Mouse (Mus musculus) embryo, embryonic 11 days (tissue): ENCODE results near the gene Ankzf1.
A peak's percentile ranks its signal among the peaks of the same experiment; 100 is the strongest.

Experiments
- DNase-seq: peaks from one replicate; pipeline ENCODE4 v3.0.0-alpha.2; 2015

Gene Ankzf1

DNA sequence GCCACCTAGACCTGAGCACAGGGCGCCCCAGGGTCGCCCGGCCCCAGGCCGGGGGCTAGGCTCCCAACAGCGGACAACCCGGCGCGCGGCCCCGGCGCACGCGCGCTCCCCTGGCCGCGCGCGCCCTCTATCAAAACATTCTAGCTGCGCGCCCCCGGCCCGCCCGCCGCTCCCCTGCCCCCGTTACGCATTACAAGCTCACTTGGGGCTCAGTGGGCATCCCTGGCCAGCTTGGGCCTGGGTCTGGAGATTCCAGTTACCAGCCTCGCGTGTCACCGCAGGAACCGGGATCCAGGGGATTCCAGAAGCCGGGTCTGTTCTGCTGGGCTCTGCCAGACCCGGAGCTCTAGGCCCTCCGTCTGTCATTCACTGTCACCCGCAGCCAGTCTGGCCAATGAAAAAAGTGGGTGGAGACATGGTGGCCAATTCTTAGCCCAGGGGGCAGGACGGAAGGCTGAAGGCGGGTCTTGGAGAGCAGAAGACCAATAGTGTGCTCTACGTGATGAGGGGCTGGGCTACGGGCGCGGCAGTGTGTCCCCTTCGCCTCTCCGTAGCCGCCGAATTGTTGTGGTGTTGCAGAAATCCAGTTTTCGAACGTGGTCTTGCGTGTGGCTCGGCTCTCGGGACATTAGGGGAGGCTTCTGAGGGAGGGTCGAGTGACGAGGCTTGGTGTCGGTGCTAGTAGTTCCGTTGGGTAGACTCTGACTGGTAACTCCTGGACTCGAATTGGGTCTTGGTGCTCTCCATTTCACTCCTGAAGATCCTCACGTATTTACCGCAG is at the start of gene Ankzf1, which contains the start of gene Atg9a:
TSS of gene Ankzf1 (plus strand) at position 530 of the 781 bp plus-strand sequence.
TSS of gene Atg9a (minus strand) at position 575 of the 781 bp plus-strand sequence.
- peak; percentile 96 for DNase-seq

- peak; percentile 97 for DNase-seq
Observed at GRCm38 (mm10) chr1:75142301-75143261, 49.4 kb upstream of the Ankzf1 start, which contains the start of the genes Cnppd1 and Retreg2. Cnppd1 (minus strand) TSS chr1:75142711. Retreg2 (plus strand) TSS chr1:75142778.

DNA sequence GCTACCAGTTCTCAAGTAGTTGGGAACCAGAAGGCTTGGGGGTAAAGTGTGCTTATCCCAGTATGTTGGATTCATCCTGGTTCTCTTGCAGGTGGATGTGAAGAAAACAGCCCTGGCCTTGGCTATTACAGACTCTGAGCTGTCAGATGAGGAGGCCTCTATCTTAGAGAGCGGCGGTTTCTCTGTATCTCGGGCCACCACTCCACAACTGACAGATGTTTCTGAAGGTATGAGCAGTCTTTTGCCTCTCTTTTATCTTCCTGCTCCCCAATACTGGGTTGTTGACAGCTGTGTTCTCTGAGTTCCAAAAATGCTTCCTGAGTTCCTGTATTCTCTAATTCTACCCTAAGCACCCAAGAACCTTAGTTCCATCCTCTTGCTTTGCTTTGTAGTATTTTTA is 46.4 kb upstream of the Ankzf1 start:
- no peak for DNase-seq

DNA sequence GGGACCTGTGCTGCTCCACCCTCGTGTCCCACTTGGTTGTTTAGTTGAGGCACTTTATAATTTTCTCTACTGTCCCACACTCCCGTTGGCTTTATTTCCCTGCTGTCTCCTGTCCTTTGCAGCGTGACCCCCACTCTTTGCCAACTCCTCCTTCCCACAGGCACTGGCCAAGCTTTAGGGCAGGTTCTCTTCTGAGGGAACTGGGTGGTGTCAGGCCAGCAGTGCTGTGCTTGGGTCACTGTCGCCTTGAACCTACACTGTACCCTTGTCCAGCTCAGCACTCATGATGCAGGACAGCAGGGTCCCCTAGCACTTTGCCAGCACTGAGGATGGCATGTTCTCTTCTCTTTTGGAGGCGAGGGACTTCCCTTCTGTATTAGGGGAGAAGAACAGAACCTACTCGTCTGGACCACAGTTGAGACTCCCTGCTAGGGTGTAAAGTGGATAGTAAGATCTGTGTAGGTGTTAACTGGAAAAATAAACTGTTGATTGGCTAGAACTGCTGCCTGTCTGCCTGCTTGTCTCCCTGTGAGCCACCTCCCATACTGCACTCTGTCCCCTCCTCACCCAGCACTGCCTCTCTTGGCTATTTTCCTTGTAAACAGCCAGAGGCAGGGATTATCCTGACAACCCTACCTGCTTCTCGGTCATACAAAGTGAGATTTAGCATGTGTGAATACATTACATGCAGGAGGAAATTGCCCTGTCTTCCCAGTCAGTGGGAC is 44.4 kb upstream of the Ankzf1 start:
- DNase-seq = no peak

DNA sequence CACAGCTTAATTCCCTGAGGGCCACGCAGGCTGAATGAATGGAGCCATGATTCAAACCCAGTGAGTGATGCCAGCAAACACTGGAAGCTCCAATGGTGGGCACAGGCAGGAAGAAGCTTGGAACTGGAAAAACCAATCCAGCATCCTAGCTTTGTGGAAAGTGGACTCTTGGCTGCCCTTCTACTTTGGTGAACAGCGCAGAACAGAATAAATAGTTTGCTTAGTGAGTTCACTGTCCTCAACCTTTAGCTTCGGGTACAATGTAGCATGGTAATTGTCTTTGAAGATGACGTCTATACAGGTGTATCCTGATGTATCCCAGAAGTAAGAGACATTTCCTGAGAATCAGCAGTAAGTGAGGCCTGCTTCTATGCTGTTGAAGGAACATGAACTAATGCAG is 43.2 kb upstream of the Ankzf1 start:
- DNase-seq = no peak

GRCm38 (mm10) chr1:75155837-75156236 is 36.1 kb upstream of the Ankzf1 start:
- DNase-seq = no peak

GRCm38 (mm10) chr1:75158990-75159389 is 33.0 kb upstream of the Ankzf1 start:
- no peak for DNase-seq

- no peak for DNase-seq
Observed at GRCm38 (mm10) chr1:75159540-75160255, 32.3 kb upstream of the Ankzf1 start.

DNA sequence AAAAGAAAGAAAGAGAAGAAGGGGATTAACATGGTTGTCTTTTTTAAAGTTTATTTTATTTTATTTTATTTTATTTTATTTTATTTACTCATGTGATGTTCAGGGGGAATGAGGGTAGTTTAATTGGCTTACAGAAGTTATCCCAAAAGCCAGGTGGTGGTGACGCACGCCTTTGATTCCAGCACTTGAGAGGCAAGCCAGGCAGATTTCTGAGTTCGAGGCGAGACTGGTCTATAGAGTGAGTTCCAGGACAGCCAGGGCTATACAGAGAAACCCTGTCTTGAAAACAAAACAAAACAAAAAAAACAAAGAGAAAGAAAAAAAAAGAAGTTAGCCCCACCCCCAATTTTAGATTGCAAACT is 31.7 kb upstream of the Ankzf1 start:
- no peak for DNase-seq

- no peak for DNase-seq
Observed at GRCm38 (mm10) chr1:75168093-75168471, 23.9 kb upstream of the Ankzf1 start.

GRCm38 (mm10) chr1:75168472-75169464 is 23.2 kb upstream of the Ankzf1 start, which contains the start of gene Zfand2b:
Zfand2b (plus strand) TSS chr1:75168646.
- DNase-seq = peak; percentile 97

- DNase-seq = peak; percentile 2
Observed at GRCm38 (mm10) chr1:75179334-75180104, 12.4 kb upstream of the Ankzf1 start.

- DNase-seq = peak; percentile 96
Observed at GRCm38 (mm10) chr1:75180105-75180590, 11.8 kb upstream of the Ankzf1 start, which contains the start of gene Abcb6. Abcb6 (minus strand) TSS chr1:75180392.

DNA sequence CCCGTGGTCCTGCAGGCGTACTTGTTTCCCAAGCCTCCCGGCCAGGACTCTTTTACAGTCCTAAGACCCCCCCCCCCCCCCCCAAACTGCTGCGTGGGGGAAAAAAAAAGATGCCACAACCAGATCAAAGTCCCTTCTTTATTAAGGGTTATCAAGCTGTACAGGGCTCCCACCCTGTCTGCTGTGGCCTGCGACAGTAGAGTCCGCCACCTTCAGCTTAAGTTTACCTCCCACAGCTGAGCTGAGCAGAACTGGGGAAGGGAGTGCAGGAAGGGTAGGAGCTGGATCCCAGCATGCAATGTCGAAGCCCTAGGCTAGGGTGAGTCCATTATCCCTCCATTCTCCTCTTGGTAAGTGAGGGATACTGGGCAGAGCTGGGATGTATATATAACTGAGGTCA is 11.2 kb upstream of the Ankzf1 start:
- no peak for DNase-seq

DNA sequence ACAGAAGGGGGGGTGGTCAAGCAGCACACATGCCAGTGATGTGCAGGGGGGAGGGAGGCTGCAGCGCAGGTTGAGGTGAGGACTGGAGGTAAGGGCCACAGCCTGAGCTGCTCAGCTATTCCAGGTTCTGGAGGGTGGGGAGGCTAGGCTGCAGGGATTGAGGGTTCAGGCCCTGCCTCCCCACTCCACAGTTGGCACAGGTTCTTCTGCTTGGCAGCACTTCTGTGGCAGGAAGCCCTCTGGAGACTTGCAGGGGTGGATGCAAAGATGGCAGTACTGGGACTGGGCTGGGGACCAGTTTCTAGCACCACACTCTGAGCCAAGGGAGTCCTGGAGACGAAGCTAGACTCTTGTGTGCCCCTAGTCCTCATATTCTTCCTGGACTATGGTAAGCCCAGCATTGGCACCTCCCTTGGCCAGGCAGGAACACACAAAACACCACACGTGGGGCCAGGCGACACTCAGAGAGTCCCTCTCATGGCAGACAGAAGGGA is 10.5 kb upstream of the Ankzf1 start:
- no peak for DNase-seq

DNA sequence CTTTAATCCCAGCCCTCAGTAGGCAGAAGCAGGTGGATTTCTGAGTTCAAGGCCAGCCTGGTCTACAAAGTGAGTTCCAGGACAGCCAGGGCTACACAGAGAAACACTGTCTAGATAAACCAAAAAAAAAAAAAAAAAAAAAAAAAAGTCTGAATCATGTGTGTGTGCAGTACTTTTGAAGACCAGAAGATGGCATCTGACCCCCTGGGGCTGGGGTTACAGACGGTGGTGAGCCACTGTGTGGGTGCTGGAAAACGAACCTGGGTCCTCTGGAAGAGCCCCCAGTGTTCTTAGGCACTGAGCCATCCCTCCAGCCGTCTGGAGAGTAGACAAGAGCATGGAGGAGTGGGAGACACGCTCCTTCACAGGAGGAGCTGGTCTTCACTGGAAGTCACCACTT is 9.8 kb upstream of the Ankzf1 start:
- DNase-seq = no peak

GRCm38 (mm10) chr1:75185495-75185894 is 6.5 kb upstream of the Ankzf1 start:
- no peak for DNase-seq

GRCm38 (mm10) chr1:75187126-75187525 is 4.8 kb upstream of the Ankzf1 start:
- DNase-seq = no peak

DNA sequence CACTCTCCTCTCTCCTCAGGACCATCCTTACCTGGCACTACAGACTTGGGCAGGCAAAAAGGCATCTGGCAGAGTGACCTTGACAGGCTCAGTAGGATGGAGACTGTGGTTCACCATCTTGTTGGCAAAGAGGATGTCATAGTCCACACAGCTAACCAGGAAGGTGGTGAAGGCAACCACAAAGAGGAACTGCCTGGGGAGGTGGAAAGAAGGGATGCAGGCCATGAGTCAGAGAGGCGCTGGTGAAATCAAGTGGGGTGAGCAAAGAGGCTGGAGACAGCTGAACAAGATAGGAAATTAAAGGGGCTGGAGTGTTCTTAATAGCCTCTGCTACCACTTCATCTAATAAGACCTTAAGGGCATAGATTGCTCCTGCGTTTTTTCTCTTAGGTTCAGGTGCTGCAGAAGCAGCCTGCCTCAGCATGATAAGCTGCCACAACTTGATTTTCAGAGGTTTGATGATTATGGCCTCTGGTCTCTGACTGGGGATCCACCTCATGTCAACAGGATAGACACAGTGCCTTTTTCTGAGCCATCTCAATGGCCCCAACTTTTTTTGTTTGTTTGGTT is 4.0 kb upstream of the Ankzf1 start:
- DNase-seq = no peak
